Mouse (Mus musculus): ENCODE results near the gene Nr3c2.

GRCm38 (mm10) chr8:77086036-77086435 is 186.8 kb downstream of the Nr3c2 start:
- TF ChIP-seq CTCF (IDR thresholded peaks at IDR 0.05; ENCODE audit: extremely low read depth, insufficient read depth, low read length): no peak
- TF ChIP-seq POLR2A (IDR thresholded peaks at IDR 0.05; ENCODE audit: extremely low read depth, insufficient read depth, low read length): no peak
